Mouse (Mus musculus) urinary bladder, adult 18-20 months (tissue): ENCODE data around the gene Mt2.
"Not testable (repeated sequence)": the region's sequence is repeated elsewhere in the genome, so short reads cannot be mapped to it uniquely, and the experiment has no call there.

ENCODE experiments used
- DNase-seq, 2 experiments: peaks; one replicate each; pipeline ENCODE4 v3.0.0; 2022; ENCODE audit warnings: low spot score in 2 of 2, mixed read lengths in 2 of 2

The Mt2 gene

DNA sequence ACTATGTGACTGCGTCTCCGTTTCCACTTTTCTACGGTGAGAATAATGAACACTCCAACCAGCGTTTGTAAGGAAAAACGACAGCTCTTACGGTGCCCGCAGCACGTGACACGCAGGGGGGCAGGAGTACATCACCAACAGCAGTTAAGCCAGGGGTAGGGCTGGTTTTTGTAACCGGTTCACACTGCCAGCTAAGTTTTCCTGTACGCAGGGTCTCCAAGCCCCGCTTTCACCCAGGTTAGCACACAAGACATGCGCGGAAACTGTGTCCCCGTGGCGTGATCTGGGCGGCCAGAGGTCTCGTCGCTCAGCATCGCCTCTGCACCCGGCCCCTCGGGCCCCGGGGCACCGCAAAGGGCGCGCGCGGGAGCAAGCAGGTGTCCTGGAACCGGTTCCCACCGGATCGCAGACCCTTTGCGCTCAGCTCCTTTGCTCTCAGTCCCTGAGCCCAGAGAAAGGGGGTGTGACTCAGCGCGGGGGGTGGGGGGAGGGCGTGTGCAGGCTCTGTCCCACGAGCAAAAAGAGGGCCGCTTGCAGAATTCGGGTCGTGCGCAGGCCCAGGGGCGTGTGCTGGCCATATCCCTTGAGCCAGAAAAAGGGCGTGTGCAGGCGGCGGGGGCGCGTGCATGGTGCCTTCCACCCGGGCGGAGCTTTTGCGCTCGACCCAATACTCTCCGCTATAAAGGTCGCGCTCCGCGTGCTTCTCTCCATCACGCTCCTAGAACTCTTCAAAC lies at the start of gene Mt2:
Gene Mt2 (plus strand): TSS at position 590 of the 734 bp plus-strand sequence.
- DNase-seq, result peak; percentile 69 to 83

DNA sequence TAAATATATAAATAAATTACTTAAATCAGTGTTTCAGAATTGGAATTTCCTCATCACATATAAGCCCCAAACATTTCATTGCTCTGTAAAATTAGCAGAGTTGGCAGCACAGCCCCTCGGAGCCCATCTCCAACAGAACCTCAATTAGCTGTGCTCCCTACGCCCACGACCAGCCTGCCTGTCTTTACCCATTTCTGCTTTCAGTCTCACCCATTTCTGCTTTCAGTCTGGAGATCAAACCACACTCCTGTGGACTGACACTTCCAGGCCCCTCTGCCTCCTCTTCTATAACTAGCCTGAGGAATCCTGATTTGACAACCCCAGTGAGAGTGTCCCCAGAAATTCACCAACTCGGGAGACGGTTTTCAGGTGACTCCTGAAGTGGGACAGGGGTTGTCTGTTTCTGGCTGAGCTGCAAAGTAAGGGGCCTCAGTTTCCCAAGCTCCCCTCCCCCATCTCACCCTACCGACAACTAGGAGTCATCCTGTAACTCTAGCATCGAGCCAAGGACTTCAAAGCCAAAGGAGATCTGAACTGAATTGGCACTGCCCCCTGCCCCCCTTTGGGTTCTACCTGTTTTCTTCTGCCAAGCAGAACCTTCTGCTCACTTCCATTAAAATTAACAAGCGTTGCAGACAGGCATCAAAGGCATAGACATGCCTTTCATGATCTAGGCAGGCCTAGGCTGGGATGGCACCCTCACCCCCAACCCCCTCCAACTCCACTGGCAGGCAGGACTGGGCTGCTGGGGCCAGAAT lies 49.6 kb upstream of the Mt2 start:
- no peak for DNase-seq

DNA sequence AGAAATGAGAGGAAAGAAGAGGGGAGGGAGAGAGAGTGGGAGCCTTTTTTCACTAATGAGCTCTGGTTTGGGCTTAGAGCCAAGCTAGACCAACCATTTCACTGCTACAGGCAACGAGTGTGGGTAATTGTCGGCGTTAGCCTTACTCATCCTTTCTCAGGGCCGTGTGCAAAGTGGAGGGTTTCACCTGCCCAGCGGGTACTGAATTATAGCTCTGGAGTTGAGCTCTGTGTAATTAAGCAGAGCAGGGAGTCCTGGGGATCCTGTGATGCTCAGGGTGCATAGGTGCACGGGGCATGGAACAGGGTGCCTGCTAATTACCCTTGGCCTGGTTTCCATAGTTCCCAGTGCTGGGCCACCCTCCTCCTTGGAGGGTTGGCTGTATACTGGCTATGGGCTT lies 44.8 kb upstream of the Mt2 start:
- DNase-seq, result no peak

DNA sequence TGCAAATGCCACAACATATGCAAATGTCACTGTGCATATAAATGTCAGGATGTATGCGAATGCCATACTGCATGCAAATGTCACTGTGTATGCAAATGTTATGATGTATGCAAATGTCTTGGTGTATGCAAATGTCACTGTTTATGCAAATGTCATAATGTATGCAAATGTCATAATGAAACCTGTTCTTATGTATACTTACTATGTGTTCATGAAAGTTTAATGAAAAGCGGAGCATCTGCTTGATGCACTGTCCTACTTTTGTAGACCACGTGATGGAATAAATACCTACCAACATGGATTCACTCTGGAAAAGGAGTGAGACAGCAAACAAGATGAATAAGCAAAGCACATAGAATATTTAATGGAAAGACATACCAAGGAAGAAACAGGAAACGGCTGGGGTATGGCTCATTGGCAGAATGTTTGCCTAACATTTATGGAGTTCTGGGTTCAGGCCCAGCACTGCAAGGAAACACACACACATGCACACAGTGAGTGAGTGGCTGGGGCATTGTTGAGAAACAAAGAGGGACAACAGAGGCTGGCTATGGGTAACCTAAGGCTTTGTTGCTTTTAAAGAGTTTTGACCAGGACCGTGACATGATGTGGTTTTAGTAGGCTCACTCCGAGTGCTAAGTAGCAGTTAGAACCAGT lies 43.2 kb upstream of the Mt2 start:
- no peak for DNase-seq

DNA sequence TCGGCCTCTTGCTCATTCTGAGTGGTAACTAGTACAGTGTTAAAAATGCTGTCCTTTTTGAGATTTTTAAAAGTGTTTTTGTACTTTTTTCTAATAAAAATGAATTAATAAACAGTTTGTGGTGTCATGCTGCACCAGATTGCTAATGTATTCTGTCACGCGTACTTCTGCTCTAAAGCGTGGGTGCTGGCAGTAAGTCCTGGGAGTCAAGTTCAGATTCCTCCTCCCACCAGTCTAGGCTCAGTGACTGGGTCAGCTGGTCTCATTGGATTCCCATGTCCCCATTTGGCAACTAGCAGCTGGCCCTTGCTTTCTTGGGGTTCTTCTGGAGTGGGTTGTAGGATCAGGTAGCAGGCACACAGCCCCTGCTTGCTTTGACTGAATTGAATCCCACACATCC lies 42.3 kb upstream of the Mt2 start:
- no peak for DNase-seq

DNA sequence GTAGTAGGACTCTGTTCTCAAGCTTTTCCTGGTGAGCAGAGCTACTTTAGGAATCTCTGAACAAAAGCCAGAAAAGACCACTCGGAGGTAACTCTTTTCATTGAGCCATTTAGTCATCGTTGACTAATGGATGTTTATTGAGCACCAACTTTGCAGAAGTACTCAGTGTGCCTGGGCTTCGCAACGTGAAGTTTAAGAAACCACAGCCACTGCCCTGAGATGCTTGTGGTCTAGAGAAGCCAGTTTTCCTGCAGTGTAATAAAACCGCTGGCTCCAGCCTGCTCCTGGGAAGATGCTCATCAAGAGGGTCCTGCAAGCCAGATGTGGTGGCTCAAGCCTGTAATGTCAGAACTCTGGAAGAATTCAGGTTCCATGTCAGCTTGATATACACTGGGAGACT lies 40.4 kb upstream of the Mt2 start:
- DNase-seq, result no peak

DNA sequence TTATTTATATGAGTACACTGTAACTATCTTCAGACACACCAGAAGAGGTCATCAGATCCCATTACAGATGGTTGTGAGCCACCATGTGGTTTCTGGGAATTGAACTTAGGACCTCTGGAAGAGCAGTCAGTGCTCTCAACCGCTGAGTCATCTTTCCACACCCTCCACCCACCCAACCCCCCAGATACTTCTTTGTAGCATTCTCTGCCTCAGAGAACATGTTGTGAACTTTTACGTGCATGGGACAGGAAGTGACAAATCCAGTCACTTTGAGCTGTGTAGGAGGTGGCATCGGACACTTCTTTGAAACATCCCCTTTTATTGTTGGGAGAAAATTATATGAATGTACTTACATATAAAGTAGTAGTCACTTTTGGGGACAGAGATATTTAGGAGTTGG lies 37.9 kb upstream of the Mt2 start:
- not testable (repeated sequence) for DNase-seq

DNA sequence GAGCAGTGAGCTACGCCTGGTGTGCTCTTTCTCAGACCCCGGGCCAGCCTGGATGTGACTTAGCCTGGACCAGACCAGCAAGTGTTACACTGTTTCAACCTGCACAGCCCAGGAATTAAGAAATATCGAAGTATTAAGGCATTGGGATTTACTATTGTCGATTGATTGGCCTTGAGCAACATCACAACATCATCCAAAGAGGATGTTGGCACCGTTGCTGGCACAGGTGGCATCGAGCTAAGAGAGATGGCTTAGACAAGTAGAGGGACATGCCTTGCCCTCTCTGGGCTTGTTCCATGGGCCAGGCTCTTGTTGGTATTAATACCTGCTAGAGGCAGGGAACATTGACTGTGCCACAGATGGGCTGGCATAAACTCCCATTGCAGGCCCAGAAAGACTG lies 36.9 kb upstream of the Mt2 start:
- no peak for DNase-seq

DNA sequence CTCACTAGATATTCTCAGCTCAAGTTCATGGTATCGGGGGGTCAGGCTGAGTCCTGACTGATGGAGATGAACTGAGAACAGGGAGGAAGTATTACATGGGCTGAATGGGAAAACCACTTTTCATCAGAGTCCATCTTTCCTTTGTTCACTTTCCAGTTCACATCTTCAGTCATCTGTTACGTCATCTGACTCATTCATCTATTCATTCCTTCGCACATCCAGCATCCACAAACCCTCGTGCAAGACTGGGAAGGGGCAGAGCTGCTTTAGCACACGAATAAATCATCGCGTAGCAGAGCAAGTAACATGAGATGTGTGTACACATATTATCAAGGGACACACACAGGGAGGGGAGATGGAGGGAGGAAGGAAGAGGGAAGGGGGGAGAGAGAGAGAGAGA lies 36.3 kb upstream of the Mt2 start:
- DNase-seq, result no peak

DNA sequence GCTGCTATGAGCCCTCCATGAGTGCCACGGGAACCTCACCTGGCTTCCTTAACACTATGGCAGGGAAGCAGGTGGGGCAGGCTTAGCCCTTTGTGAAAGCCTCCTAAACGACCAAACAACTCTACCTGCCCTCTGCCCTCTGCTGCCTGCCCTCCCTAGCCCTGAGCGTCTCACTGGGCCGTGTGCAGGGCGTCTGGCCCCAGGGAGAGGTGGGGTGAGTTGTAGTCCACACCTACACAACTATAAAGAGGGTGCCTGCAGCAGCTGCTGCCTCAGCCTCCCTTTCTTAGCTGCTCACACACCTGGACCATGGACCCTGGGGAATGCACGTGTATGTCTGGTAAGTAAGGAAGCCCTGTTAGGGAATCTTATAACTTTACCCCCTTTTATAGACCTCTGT lies 35.5 kb upstream of the Mt2 start, which contains the start of gene Mt4:
Gene Mt4 (plus strand): TSS at position 265 of the 400 bp plus-strand sequence.
- no peak for DNase-seq

DNA sequence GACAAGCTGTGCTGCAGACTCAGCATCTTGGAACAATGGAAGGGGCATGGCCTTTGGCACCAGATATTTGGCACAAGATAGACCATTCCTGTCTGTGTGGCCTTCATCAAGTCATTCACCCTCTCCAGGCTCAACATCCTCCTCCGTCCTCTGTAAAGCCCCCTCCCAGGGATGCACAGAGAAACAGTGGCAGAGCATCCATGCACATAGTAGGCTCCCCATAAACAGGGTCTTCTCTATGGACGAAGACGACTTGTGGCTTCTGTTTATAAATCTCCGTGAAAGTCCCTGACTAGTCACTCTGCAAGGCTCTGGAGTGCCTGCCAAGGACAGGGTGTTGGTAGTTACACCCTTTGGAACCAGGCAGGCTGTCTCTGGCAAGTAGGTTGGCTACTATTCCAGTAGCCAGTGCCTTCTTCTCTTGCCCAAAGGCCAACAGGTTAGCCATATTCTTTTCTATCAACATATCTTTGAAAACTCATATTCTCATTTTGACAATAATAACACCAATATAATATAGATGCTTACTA lies 32.1 kb upstream of the Mt2 start:
- DNase-seq, result no peak

DNA sequence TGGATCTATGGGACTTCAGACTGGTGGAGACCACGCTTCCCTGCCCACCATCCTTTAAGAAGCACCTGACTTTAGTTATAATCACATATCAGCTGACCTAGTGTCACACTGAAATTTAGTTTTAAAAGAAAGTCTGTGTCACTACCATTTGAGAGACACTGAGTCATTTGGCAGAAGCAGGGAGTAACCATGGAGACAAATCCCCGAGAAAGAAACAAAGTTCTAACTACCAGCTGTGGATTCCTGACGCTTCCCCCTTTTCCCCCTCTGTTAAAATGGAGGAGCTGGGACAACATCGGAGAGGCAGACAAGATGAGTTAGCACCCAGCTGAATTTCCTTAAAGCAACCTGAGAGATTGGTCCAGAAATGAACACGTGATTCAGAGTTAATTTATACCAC lies 24.2 kb upstream of the Mt2 start:
- no peak for DNase-seq

DNA sequence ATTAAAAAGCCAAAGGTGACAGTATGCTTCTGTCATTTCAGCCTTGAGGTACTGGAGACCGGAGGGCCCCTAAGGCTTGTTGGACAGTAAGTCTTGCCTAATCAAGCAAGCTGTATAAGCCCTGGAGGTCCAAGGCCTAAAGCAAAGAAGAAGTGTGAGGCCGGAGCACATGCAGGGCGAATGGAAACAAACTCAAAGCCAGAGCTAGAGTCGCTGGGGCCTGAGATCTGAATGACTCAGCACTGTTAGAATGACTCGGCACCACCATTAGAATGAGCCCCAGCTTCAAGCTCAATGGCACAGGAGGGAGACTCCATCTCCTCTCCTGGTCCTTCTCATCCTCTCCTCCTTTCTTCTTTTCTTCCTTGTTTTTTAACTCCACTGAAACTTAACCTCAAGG lies 21.5 kb upstream of the Mt2 start:
- no peak for DNase-seq

DNA sequence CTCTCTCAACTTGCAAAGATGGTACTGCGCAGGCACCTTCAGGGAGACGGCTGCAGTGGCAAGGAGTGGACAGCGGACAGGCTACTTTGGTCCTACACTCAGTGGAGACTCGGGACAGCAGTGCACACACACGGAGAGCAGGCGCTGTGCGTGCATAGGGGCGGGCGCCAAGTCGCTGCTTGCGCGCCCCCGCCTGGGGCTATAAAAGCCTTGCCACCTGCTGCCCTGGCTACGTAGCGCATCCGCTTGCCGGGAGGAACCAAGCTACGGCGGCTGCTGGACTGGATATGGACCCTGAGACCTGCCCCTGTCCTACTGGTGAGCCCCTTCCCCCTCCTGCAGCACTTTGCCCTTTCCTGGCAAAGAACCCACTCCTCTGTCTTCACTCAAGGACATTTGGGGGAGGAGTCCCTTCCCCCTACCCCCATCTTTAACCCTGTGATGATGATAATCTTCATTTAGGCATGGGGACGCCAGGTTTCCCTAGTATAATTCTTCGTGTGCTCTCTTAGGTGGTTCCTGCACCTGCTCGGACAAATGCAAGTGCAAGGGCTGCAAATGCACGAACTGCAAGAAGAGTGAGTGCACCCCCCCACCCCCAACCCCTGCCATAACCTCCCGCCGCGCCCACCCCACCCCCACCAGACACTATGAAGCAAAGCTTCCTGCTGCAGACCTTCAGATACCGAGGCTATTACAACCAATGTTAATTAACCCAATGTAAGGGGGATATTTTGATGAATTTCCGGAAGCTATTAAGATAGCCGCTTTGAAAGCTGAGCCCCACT lies 19.8 kb upstream of the Mt2 start, which contains the start of gene Mt3:
Gene Mt3 (plus strand): TSS at position 95 of the 788 bp plus-strand sequence.
- DNase-seq, result no peak

DNA sequence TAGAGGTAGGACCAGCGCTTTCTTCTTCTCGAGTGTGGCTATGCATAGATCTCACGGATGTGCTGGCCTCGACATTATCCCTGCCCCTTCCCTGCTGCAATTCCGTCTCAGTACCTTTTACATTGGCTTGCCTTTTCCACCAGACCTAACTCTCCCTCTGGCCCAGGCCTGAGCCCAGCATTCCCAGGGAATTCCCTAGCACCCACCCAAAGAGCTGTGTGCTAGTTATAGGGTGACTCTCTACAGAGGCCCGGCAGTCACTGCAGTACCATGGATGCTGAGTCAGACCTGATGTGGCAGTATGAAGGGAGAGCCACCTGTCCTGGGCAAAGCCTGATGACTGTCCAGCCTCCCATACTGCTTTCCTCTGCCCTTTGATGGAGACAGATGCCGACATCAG lies 19.0 kb upstream of the Mt2 start:
- DNase-seq, result no peak

DNA sequence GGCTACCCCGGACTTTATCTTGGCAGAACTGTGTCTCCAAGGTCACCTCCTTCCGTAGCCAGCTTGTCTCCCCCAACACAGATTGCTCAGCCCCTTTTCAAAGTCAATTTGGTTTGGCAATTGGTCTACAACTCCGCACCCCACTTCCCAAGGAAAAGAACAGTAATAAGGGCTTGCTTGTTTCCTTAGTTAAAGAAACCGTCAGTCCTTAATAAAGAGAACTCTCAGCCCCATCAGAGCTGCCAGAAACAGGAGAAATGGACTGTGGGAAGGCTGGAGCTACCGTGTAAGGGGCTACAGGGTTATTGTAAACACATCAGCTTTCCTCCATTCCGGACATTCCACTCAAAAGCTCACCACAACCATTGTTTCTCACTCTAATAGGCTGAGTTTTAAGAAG lies 17.9 kb upstream of the Mt2 start:
- DNase-seq, result no peak

DNA sequence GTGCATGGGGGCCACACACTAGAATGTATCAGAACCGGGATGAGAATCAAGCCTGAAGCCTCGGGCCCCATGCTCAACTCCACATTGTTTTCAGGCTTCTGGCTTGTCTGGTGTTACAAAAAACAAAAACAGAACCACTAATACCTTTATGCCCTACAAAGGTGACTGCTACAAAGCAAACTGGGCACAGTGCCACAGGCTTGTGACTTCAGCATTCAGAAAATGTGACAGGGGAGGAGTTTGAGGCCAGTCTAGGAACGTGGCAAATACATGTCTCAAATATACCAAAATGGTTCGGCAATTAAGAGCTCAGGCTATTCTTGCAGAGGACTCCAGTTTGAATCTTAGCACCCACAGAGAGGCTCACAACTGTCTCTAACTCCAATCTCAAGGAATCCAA lies 16.4 kb upstream of the Mt2 start:
- DNase-seq, result no peak

DNA sequence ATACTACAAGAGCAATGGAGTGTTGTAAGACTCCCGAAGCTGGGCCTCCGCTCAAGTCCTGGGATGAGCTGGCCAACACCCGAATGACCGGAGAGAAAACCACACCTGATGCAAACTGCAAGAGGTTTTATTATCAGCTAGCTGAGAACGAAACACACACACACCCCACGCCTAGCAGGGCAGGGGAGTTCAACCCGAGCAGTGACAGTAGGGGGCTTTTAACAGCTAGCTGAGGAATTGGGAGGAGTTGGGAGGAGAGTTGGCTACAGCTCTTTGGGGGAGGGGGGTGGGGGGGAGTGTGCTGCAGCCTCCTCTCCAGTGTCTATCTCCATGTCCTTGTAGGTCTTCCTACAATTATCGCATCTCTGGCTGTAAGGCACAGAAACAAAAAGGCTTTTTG lies 6.7 kb upstream of the Mt2 start:
- not testable (repeated sequence) for DNase-seq

DNA sequence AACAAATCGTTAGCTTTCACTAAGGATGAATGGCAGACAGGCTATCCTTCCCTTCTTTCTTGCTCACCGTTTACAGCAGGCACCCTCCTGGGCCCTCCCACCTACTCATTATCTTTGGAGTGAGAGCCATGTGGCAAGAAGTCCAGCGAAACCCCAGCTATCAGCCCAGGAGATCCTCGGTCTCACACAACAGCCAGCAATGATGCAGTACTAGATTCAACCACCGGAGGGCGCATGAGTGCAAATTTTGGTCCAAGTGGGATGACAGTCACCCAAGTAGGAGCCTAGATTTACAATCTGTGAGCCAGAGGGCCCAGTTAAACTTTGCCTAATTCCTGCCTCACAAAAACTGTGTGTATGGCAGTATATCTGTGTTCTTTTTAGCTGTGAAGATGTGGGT lies 5.2 kb upstream of the Mt2 start:
- DNase-seq, result peak; percentile 84 to 96

DNA sequence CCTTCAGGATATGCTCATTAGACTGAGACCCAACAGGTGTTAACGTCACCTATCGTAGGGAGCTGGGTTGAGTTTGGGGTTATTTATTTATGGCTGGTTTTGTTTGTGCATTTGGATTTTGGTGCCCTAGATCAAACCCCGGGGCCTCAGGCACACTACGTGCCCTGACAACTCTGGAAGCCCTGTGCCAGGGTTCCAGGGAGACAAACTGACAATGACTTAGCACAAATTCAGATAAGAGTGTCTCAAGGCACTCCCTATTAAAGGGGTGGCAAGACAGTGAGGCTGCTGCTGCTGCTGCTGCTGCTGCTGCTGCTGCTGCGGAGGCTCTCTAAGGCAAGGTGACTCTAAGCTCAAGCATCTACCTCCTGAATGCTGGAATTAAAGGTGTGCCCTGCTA lies 2.9 kb upstream of the Mt2 start:
- no peak for DNase-seq

DNA sequence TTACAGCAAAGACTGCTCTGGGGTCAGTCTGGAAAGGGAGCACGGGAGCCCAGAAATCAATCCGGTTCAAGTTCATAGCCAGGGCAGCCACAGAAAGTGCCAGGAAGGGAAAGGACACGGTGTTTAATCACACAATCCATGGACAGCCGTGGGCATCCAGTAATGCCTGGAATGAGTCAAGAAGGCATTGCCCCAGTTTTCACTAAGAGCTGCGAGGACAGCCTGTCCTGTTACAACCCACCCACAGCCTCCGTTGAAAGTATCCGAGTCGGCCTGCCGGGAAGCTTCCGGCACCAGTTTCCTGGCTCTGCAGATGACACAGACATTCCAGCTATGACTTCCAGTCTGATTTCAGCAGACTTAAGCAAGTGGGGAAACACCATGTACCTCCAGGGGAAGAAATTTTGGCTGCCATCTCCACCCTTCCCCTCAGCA lies 1.1 kb upstream of the Mt2 start:
- DNase-seq, result no peak
